Mouse (Mus musculus): ENCODE measurements around the gene Agtpbp1.
A peak's percentile ranks its signal among the peaks of the same experiment; 100 is the strongest.
"Not testable (repeated sequence)": the region's sequence is repeated elsewhere in the genome, so short reads cannot be mapped to it uniquely, and the experiment has no call there.

Gene Agtpbp1

DNA sequence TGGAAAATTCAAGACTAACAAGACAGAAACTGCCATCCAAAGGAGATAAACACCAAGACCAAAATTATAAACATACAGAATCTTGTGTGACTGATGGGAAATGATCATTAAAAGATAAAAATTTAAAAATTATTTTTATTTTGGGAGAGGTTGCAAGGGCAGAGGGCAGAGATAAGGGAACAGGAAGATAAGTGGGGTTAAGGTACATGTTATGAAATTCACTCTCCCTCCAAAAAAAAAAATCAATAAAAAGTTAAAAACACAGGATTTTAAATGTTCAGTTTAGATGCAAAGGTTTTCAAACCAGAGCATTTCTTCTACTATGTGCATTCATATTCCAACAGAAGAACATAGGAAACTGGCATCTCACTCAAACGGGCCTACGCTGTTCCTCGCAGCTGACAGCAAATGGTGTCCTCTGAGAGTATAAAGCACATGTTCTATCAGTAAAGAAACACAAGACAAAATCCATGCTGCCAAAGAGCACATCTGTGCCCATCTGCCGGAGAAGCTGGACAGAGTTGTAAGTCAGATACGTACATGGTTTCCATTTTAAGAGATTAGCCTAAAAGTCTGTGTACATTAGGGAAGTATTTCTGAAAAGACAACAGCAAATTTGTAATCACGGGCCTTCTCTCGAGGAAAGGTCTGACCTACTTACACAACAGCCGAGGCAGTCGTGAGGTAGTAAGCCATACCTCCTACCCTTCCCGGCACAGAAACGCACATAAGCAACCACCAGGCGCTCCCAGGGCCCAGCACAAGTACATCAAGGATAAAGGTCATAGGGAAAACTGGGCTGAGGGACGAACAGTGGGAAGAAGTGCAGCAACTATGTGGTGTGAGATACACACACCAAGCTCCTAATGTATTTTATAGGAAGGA lies 104.2 kb downstream of the Agtpbp1 start:
- DNase-seq (ENCODE audit: low spot score), result no peak

DNA sequence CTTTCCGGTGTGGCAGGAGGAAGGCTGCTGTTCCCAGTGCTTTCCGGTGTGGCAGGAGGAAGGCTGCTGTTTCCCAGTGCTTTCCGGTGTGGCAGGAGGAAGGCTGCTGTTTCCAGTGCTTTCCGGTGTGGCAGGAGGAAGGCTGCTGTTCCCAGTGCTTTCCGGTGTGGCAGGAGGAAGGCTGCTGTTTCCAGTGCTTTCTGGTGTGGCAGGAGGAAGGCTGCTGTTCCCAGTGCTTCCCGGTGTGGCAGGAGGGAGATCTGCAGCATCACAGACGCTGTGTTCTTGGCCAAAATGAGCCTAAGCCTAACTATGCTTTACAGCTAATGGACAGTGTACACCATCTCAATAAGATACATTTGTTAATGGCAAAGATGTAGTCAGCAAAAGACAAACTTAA lies 107.1 kb downstream of the Agtpbp1 start:
- not testable (repeated sequence) for DNase-seq (ENCODE audit: low spot score)

DNA sequence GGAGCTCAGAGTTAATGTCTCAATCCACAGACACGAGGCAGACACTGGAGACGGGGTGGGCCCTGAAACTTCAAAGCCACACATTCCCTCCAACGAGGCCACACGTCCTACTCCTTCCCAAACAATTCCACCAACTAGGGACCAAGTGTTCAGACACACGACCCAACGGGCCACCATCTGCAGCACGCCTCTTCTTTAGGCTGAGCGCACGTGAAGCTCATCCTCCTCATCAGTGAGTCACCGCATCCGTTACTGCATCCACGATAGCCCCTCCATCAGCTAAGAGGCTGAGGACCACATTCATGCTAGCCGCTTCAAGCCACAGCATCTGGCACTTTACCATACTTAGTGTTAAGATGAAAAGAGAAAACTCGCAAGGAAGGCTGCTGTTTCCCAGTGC lies 107.6 kb downstream of the Agtpbp1 start:
- DNase-seq (ENCODE audit: low spot score), result no peak

DNA sequence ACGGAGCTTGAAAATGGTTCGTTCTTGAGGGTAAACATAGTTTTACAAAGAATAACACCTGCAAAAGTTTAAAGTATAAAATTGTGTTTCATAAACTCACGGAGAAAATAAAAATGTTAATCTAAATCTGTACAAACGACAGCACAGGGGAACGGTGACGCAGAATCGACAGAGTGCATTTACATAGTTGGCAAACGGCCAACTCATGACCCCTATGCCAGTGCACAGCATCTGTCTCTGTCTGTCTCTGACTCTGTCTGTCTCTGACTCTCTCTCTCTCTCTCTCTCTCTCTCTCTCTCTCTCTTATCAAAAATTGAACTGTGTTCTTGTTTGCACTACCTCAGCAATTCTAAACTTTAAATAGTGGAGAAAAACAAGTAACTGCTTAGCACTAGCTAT lies 110.1 kb downstream of the Agtpbp1 start:
- no peak for DNase-seq (ENCODE audit: low spot score)

DNA sequence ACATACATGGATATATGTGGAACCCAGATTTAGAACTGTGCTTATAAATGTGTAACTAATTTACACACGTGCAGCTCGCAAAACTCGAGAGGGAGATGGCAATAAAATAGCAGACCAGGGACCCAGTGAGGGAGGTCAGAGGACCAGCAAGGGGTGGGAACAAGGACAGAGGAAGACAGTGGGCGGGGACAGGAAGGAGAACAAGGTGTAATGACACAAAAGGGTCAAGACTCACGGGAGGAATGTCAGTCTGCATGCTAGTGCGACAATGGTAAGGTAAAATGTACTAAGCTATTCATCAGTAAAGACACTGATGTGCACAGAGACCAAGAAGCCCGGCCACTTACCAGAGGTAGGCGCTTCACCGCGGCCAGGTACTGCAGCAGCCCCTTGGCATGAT lies 111.7 kb downstream of the Agtpbp1 start:
- no peak for DNase-seq (ENCODE audit: low spot score)

DNA sequence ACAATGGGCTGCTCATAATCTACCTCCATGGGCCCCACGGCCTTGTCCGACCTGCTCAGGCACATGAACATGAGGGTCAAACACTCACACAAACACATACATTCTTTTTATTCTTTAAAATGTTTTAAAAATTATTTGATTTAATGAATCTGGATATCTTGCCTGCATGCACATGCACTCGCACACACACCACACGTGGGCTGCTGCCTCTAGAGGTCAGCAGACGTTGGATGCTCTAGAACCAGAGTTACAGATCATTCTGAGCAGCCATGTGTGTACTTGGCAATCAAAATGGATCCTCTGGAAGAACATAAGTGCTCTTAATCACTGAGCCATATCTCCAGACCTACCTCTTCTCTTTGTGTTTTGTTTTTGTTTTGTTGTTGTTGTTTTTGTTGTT lies 112.8 kb downstream of the Agtpbp1 start:
- DNase-seq (ENCODE audit: low spot score), result no peak

DNA sequence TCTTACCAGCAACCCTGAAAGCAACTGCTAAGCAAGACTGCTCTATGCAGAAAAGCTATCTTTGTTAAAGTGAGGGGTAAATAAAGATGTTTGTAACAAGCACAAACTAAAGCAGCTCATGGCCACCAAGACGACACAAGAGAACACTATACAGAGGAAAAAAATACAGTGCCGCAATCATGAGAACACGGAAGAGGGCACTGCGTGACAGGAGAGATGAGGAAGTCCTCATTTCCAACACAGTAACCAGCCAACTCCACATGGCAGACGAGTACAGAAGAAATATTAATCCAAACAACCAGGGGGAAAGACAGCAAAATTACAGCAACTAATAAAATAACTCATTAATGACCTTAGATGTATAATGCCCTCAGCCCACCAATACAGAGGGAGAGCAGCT lies 115.3 kb downstream of the Agtpbp1 start:
- no peak for DNase-seq (ENCODE audit: low spot score)

DNA sequence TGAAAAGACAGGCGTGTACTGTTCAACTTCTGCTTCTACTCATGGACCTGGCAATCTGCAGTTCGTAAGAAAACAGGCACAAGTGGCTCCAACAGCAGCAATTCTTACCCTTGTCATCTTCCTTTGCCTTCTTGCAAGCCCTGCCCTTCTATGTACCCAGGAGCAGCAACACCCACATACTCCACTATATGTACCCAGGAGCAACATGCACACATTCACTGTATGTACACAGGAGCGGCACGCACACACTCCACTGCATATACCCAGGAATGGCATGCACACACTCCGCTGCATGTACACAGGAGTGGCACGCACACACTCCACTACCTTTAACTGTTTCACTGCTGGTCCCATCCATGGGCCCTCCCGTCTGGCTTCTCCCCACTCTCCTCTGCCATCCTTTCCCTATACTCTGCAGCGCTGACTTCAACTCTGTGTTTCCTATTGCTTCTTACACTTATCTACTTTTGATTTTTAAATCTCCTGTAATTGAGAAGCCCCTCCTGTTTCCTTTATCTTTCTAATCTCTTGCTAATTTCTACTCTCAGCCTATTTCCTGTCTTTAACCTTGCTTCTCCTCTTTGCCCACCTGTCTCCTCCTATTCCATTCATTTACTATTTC lies 116.7 kb downstream of the Agtpbp1 start:
- DNase-seq (ENCODE audit: low spot score), result no peak

DNA sequence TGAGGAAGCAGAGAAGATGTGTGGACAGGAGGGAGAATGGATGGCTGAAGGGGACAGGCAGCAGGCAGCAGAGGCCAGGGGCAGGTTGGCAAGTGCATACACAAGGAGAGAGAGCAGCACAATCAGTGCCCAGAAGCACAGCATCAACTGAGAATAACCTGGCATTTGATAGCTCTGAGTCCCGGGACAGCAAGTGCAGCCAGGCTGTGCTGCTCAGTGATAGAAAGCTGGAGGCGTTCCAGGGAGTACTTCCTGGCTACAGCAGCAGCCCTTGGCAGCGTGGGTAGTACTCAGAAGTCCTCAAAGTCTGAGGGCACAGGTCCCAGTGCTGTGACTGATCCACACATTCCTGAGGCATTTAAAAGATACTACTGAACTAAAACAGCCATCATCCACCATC lies 117.4 kb downstream of the Agtpbp1 start:
- DNase-seq (ENCODE audit: low spot score), result no peak

DNA sequence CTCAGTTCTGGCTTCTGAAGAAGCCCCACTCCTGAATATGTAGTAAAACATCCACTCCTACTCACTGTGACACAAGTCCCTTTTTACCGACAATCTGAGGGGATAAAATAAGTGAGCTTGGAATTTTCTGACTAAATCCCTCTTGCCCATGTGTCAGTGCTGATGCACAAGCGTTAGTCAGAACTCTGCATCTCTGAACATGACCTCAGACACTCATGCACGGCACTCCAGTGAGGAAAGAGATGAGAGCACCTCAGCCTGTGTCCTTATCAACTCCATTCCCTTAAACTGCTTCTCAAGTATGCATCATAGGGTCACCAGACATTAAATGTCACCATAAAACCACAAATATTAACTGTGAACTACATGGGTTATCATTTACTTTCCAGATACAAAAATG lies 124.1 kb downstream of the Agtpbp1 start:
- DNase-seq (ENCODE audit: low spot score), result no peak

DNA sequence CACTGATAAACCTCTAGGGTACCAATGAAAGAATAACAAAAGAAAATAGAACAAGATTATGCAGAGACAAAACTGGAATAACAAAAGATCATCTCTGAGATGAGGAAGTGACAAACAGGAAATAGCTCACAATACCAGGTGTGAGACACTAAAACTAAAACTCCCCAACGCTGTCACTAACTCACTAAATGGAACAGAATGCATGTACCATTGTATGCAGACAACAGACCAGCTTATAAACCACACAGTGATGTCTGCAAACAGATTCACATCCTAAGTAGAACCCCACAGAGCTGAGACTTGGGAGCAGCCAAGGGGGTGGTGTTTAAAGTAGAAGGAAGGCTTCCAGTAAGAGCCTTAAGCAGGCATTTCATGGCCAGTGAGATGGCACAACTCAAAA lies 128.8 kb downstream of the Agtpbp1 start:
- DNase-seq (ENCODE audit: low spot score), result no peak

DNA sequence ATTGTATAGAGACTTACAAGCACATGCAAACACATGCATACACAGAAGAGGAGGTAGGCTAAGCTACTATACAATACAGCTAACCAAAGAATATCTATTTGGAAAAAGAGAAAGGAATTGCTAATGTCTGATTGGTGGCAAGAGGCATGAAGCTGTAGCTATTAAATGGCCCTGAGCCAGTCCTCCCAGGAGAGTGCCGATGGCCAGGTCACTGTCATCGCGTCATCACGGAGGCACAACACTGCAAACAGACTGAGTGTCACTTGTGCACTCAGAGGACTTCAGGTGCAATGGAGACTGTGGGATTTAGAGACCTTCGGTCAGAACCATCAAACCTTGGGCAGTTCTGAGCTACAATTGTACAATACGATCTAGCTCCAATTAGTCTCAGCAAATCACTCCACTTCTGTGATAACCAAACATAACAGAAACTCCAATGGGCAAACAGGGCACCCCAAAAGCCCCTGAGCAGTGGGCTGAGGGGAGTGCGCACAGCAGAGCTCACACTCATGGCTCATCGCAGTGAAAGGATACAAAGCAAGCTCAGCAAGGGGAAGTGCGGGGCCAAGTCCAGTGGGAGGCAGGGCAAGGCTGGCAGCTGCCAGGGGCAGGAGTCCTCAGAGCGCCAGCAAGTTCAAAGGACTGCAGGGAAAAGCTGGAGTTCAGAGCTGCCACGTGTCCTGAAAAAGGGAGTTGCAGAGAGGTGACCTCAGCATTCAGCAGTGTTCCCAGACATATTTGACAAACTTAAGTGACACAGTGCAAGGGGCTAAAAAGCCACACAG lies 130.8 kb downstream of the Agtpbp1 start:
- no peak for DNase-seq (ENCODE audit: low spot score)

DNA sequence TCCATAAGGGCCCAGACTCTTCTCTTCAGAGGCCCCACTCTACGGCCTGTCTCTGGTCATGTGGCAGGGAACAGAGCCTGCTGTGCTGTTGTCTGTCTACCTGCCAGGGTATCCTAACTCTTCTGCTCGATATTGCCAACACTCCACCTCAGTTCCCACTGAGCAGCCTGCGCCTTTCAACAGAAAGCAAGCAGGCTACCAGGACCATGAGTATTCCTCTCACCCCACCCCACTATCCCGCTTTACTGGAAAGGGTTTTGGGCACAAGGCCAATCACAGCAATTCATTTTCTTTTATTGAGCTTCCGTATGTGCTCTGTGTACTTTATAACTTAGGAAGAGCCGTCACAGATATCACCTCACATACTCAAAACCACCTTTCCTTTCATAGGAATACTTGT lies 131.4 kb downstream of the Agtpbp1 start:
- DNase-seq (ENCODE audit: low spot score), result no peak

DNA sequence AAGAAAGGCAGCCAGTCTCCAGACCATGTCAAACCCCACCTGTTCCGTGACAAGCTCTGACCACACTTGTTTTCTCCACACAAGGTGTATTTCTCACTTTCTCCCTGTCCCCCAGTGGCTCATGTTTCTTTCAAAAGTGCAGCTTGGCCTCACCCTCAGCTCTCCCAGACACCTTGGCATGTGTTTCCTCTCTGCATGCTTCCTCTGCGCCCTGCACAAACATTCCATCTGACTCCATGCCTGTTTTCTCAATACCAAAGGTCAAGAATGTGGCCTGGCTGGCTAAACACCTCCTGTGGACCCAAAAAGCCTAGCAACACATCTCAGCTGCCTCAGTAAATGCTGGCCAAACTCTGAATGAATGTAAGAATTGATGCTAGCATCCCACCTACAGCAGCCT lies 132.0 kb downstream of the Agtpbp1 start:
- DNase-seq (ENCODE audit: low spot score), result no peak

DNA sequence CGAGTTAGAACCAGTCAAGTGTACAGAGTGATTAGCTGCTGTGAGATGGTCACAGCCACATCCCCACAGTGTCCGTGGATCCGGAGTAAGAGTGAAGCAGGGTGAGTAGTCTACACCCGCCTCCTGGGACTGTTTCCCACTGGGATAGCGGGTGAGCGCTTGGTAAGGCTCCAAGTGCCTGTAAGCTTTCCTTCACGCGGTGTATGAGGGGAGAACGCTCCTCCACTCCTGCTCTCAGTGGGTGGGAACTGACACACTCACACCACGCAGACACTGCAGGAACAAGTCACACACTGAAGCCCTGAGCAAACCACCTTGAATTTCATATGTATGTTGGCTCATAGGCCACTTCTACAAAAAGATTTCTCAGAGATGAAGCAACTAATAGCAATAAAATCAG lies 134.2 kb downstream of the Agtpbp1 start:
- no peak for DNase-seq (ENCODE audit: low spot score)

DNA sequence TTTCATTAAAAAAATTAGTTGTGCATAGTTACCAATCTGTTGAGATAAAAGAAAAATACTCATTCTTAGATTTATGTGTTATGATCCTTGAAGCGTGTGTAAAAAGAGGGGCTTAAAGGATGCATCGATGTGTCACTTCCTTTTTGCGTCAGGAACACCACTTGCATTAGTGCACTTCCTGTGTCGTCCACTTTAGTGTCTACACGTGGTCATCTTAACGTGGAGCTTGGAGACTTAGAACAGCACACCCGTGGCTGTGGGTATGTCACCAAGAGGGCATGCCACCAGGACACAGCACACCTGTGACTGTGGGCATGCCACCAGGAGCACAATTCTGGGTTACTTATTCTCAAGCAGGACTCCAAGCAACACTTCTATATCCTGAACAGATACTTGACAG lies 137.9 kb downstream of the Agtpbp1 start:
- DNase-seq (ENCODE audit: low spot score), result no peak

DNA sequence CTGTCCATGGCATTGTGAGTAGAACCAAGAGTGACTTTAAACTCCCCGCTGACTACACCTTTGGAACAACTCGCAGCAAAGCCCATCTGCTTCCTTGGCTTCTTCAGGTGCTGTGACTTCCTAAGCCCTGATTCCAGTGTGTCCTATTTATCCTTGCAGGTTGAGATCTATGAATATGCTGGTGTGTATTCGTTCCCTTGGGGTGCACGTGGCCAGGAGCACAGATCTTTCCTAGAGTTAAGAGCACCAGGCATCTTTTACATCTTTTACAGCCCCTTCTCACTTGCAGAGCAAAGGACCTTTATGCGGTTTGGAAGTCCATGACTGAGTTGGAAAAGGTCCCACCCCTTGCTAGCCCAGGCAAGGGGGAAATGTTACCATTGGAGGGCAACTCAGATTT lies 139.8 kb downstream of the Agtpbp1 start:
- DNase-seq (ENCODE audit: low spot score), result no peak

DNA sequence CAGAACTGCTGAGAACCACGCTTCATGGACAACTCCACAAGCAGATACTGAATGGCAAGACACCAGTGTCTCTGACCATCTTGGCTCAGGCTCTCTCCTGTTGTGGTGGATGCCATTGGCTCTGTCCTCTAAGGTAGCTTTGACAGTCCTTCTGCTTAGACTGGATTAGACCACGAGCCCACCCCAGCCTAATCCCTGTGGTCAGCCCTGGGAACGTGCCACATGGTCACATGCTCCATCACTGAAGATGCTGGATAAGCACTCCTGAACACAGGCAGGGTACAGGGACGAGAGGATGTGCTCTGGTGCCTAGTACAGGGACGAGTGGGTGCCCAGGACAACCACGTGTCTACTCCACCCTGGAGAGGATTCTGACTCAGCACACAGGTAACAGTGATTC lies 140.7 kb downstream of the Agtpbp1 start:
- DNase-seq (ENCODE audit: low spot score), result no peak

DNA sequence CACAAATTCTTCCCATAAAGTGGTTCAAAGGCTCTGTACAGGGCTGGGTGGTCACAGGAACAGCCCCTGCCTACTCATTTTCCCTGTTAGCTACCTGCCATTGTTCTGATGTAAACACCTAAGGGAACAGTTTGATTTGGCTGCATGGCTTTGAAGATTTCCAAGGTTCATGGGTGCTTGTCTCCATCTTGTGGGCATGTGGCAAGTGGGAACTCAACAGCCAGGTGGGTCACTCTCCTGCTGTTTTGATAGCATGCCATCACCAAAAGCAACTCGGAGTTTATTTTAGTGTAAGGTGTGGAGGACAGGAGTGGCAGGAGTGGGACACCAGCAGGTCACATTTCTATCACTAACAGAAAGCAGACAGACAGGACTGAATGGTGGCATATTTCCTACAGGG lies 145.3 kb downstream of the Agtpbp1 start:
- DNase-seq (ENCODE audit: low spot score), result no peak

DNA sequence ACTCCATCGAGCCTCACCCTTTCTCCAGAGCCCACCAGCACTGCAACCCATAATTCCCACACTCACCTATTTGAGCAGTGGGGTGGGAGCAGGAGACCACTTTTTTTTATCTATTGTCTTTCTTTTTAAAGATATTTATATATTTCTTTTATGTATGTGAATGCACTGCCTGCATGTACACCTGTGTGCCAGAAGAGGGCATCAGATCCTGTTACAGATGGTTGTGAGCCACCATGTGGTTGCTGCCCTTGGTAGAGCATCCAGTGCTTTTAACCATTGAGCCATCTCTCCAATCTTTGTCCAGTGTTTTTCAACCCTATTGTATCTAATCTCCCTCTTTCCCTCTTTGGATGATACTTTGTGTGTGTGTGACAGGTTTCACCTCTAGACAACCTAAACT lies 150.5 kb downstream of the Agtpbp1 start:
- no peak for DNase-seq (ENCODE audit: low spot score)

DNA sequence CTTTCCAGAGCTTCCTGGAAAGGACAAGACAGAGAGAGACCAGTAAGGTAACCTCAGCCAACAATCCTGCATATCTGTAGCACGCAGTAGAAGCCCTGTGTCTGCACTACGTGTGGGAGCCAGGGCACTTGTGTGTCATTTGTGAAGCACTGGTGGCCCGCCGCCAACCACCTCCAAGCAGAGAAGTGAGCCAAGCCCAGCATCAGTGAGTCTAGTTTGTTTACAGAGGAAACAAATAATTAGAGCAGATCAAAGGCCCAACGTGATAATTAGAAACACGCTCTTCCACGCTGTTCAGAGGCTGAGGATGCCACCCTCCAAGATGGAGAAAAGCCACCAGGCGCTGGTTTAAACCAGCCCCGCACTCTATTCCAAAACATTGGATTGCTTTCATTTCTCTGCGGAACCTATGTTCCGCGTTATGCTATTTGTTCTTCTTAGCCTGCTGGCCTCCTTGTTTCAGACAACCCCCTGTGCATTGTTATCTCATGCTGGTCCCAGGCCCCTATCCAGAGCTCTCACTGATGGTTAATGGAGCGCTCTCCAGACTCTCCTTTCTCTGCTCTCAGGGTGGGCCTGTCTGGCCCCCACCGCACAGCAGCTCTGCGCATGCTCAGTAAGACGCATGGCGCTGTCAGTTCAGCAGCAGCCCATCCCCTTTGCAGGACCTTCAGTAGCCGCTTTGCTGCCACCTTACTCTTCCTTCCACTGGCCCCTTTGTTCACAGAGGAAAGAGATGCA lies 153.7 kb downstream of the Agtpbp1 start:
- DNase-seq (ENCODE audit: low spot score), result peak; percentile 20

DNA sequence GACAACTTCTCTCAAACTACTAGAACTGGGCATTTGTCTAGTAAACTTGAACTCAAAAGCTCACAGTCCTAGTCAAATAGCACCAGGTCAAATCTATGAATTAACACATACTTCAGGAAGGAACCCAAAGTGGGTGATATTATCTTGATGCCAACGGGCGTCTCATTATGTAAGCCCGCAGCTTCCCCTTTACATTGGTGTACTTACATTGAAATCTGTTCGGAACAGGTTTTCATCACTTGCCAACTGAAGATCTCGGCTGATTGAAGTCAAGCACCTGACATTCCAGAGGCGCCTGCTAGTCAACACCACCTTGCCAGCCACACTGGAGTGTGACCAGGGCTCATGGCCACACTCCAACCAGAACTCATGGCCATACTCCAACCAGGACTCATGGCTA lies 155.7 kb downstream of the Agtpbp1 start:
- DNase-seq (ENCODE audit: low spot score), result no peak
